Mouse (Mus musculus): ENCODE measurements around the gene Golga1. TPM values are rescaled to one million over a fixed set of nuclear protein-coding genes. Genes with fewer than 3 reads are reported as not detected.
A peak's percentile ranks its signal among the peaks of the same experiment; 100 is the strongest.

The Golga1 gene
- polyA plus RNA-seq, 1 experiment from 2014 or later, result 26.7 TPM

GRCm38 (mm10) chr2:38999381-38999780 lies 66.0 kb downstream of the Golga1 start:
- TF ChIP-seq CTCF (IDR thresholded peaks at IDR 0.05; ENCODE audit: low read depth), result no peak
- Histone ChIP-seq H3K4me3 (ENCODE audit: low read depth, low read length) (no peak overlapping the region), H3K9ac (ENCODE audit: low read depth, low read length) (no peak overlapping the region), H3K36me3 (ENCODE audit: control insufficient read depth, insufficient read depth) (peaks cover 38% of the 10 kb centered on the region; the same call in 1 of the 2 replicates), H3K27me3 (replicated peaks; ENCODE audit: control insufficient read depth, insufficient read depth, low read length) (no peaks in the 10 kb centered on the region), H3K4me1 (replicated peaks; ENCODE audit: control insufficient read depth, insufficient read depth, low read length) (no peaks in the 10 kb centered on the region; the same call in 1 of the 2 replicates), H3K27ac (ENCODE audit: low read depth, low read length) (no peak overlapping the region), H3K9me3 (ENCODE audit: control insufficient read depth) (no peaks in the 10 kb centered on the region), H3K4me2 (replicated peaks; ENCODE audit: low read depth) (no peak overlapping the region)
- 23% methylated on average over 4 of the region's 4 CpGs for WGBS
- ATAC-seq, result no peak

DNA sequence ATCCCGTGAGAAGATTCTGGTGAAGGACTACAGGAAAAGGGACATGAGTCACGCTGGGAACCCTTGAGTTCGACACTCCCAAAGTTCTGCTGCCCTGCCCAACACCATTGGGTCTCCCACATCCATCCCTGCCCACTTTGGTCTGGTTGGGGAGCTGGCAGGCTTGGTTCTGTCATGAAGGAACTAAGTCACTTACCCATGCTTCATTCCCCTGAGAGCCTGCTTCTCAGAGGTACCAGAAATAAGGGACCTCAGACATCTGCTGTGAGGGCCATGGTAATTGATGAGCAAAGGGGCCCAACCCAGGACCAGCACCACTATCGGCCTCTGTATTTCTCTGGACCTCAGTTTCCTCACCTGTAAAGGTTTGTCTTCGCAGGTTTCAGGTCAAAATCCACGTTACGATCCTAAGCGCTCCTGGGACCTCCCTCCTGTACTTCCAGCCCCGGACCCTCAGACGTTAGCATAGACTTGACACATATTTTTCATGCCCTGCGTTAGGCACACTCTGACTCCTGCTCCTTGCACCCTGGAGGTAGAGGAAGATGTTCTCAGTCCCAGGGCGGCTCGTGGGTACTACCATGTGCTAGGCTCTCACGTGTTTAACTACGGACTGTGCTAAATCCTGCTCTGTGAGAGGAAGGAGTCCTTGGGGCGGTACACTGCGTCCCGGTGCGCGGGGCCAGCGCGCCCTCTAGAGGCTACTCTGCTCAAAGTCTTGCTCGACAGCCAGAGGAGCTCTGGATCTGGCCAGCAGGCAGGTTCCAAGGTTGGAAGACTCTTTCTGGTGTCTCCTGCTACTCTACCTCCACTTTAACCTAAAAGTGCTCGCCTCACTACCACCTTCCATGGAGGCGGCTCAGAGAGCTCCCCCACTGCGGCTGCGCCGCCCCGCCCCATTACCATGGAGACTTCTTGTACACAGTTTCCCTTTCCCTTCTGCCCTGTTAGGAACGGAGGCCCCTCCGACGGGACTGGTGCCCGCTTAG lies 67.7 kb downstream of the Golga1 start, which contains the start of gene Wdr38:
Wdr38 (plus strand) TSS at position 91 of the 989 bp plus-strand sequence.
- Histone ChIP-seq H3K4me3 (ENCODE audit: low read depth, low read length) (peak within 1 kb of the TSS; percentile 50), H3K27ac (ENCODE audit: low read depth, low read length) (peak within 1 kb of the TSS; percentile 11; the same call in 1 of the 2 replicates), H3K9me3 (ENCODE audit: control insufficient read depth) (no peaks in the 10 kb centered on the region), H3K27me3 (replicated peaks; ENCODE audit: control insufficient read depth, insufficient read depth, low read length) (no peaks in the 10 kb centered on the region), H3K9ac (ENCODE audit: low read depth, low read length) (peak within 1 kb of the TSS; percentile 43), H3K4me2 (replicated peaks; ENCODE audit: low read depth) (peak within 1 kb of the TSS; percentile 77), H3K36me3 (ENCODE audit: control insufficient read depth, insufficient read depth) (peaks cover 31% of the 10 kb centered on the region; the same call in 1 of the 2 replicates), H3K4me1 (replicated peaks; ENCODE audit: control insufficient read depth, insufficient read depth, low read length) (no peaks in the 10 kb centered on the region; the same call in 1 of the 2 replicates)
- ATAC-seq, result peak; percentile 89
- TF ChIP-seq CTCF (IDR thresholded peaks at IDR 0.05; ENCODE audit: low read depth), result peak; percentile 99
- 12% methylated on average over 33 of the region's 33 CpGs for WGBS

GRCm38 (mm10) chr2:38992452-38992851 lies 72.9 kb downstream of the Golga1 start:
- Histone ChIP-seq H3K9me3 (ENCODE audit: control insufficient read depth) (no peaks in the 10 kb centered on the region), H3K9ac (ENCODE audit: low read depth, low read length) (no peak overlapping the region), H3K4me2 (replicated peaks; ENCODE audit: low read depth) (0 out of 2 replicates have a peak overlapping the region, but pooled peaks have one; percentile 24), H3K27ac (ENCODE audit: low read depth, low read length) (no peak overlapping the region), H3K4me1 (replicated peaks; ENCODE audit: control insufficient read depth, insufficient read depth, low read length) (no peaks in the 10 kb centered on the region; the same call in 1 of the 2 replicates), H3K36me3 (ENCODE audit: control insufficient read depth, insufficient read depth) (no peaks in the 10 kb centered on the region), H3K27me3 (replicated peaks; ENCODE audit: control insufficient read depth, insufficient read depth, low read length) (no peaks in the 10 kb centered on the region), H3K4me3 (ENCODE audit: low read depth, low read length) (no peak overlapping the region)
- 19% methylated on average over 4 of the region's 4 CpGs for WGBS
- peak; percentile 59 for ATAC-seq
- TF ChIP-seq CTCF (IDR thresholded peaks at IDR 0.05; ENCODE audit: low read depth), result no peak

- WGBS, result 40% methylated on average over 4 of the region's 4 CpGs
- Histone ChIP-seq H3K4me2 (replicated peaks; ENCODE audit: low read depth) (0 out of 2 replicates have a peak overlapping the region, but pooled peaks have one; percentile 24), H3K4me3 (ENCODE audit: low read depth, low read length) (no peak overlapping the region), H3K4me1 (replicated peaks; ENCODE audit: control insufficient read depth, insufficient read depth, low read length) (no peaks in the 10 kb centered on the region), H3K9ac (ENCODE audit: low read depth, low read length) (no peak overlapping the region), H3K27ac (ENCODE audit: low read depth, low read length) (no peak overlapping the region), H3K27me3 (replicated peaks; ENCODE audit: control insufficient read depth, insufficient read depth, low read length) (no peaks in the 10 kb centered on the region), H3K36me3 (ENCODE audit: control insufficient read depth, insufficient read depth) (no peaks in the 10 kb centered on the region), H3K9me3 (ENCODE audit: control insufficient read depth) (no peaks in the 10 kb centered on the region)
- peak; percentile 50; the same call in 1 of the 2 replicates for ATAC-seq
- no peak for TF ChIP-seq CTCF (IDR thresholded peaks at IDR 0.05; ENCODE audit: low read depth)
Observed at GRCm38 (mm10) chr2:38992004-38992403, 73.3 kb downstream of the Golga1 start.

DNA sequence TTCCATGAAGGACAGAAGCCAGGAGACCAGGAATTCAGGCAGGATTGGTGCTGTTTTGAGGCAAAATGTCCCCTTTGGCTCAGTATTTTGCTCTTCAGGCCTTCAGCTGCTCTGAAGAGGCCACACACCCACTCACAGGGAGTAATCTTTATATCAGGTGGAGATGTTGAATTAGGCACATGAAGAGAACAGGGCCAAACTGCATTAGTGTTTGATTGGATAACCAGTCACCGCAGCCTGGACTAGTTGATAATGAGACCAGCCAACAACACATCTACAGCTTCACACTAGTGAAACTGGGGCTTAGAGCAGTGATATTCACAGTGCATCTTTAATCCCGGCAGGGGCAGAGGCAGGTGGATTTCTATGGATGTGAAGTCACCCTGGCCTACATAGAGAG lies 76.4 kb downstream of the Golga1 start:
- H3K27me3 ChIP-seq (replicated peaks; ENCODE audit: control insufficient read depth, insufficient read depth, low read length), result no peaks in the 10 kb centered on the region
- TF ChIP-seq CTCF (IDR thresholded peaks at IDR 0.05; ENCODE audit: low read depth), result no peak
- no peaks in the 10 kb centered on the region for H3K4me1 ChIP-seq (replicated peaks; ENCODE audit: control insufficient read depth, insufficient read depth, low read length)
- no peaks in the 10 kb centered on the region for H3K9me3 ChIP-seq (ENCODE audit: control insufficient read depth)
- H3K4me2 ChIP-seq (replicated peaks; ENCODE audit: low read depth), result no peak overlapping the region
- no peaks in the 10 kb centered on the region for H3K36me3 ChIP-seq (ENCODE audit: control insufficient read depth, insufficient read depth)
- 89% methylated on average over 2 of the region's 2 CpGs for WGBS
- no peak for ATAC-seq
- no peak overlapping the region for H3K4me3 ChIP-seq (ENCODE audit: low read depth, low read length)
- H3K27ac ChIP-seq (ENCODE audit: low read depth, low read length), result no peak overlapping the region
- H3K9ac ChIP-seq (ENCODE audit: low read depth, low read length), result no peak overlapping the region

- Histone ChIP-seq H3K27ac (ENCODE audit: low read depth, low read length) (no peak overlapping the region), H3K36me3 (ENCODE audit: control insufficient read depth, insufficient read depth) (no peaks in the 10 kb centered on the region), H3K27me3 (replicated peaks; ENCODE audit: control insufficient read depth, insufficient read depth, low read length) (no peaks in the 10 kb centered on the region), H3K4me1 (replicated peaks; ENCODE audit: control insufficient read depth, insufficient read depth, low read length) (no peaks in the 10 kb centered on the region), H3K9me3 (ENCODE audit: control insufficient read depth) (no peaks in the 10 kb centered on the region), H3K4me3 (ENCODE audit: low read depth, low read length) (no peak overlapping the region), H3K4me2 (replicated peaks; ENCODE audit: low read depth) (no peak overlapping the region), H3K9ac (ENCODE audit: low read depth, low read length) (no peak overlapping the region)
- no peak for TF ChIP-seq CTCF (IDR thresholded peaks at IDR 0.05; ENCODE audit: low read depth)
- 86% methylated on average over 6 of the region's 6 CpGs for WGBS
- no peak for ATAC-seq
Observed at GRCm38 (mm10) chr2:38987803-38988510, 77.4 kb downstream of the Golga1 start.
